Mouse (Mus musculus) 3T3-L1 (cell line): ENCODE measurements around the gene Lrrc58.

Experiments used
- DNase-seq: peaks from one replicate; pipeline ENCODE4 v3.0.0-alpha.2; 2015; ENCODE audit warnings: low read depth, low spot score

The Lrrc58 gene

DNA sequence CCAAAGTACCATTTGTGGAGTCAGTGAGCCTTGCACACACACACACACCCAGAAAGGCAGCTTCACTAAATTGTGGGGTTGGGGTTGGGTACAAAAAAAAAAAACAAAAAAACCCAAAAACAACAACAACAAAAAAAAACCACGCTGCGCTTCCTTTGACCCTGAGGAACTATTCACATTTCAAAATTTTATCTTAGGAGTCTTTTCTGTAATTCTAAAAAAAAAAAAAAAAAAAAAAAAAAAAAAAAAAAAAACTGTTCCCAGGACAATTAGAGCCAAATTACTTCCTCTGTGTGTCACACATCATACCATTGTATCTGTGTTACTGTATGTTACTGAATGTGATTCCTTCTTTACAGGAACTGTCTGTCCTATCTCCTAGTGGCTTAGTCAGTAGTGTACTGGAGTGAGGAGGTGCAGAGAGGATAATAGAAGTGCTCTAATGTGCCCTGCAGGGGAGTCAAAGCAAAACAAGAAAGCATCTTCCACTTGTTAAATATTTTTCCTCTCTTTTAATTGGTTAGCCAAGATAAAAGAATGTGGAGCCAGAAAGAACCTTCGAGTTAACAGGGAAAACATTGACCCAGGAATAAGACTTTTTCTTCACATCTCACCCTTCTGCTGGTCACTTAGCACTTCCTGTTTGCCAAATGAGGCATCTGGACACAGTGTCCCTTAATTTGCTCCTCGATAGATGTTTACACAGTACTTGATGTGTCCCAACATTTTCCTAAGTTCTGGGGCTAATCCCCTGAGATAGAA lies 1.5 kb downstream of the Lrrc58 start:
- DNase-seq = peak; percentile 71

DNA sequence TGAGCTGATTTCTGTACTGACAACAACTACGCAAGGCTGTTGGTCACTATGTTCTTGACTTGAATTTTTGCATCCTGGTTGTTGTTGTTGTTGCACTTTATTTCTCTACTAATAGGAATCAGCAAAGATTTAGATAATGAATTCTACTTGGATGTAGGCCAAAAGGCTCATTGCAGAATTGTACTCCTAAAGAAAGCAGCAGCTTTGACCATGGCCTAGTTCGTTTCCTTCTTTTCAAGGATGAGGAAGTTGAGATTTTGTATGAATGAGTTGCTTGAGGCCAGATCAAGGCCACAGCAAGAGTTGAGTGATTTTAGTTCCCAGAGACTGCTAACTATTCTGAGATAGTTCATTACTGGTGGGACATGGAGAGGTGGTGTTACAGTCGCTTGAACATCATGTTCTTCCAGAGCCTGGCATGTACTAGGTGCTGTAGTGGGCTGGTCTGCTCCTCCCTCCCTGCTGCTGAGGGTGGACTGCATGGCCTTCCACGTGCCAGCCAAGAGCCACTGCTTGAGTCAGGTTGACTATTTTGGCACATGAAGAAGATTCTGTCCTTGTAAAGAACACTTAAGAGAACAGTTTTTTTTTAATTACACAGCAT lies 3.0 kb downstream of the Lrrc58 start:
- no peak for DNase-seq

DNA sequence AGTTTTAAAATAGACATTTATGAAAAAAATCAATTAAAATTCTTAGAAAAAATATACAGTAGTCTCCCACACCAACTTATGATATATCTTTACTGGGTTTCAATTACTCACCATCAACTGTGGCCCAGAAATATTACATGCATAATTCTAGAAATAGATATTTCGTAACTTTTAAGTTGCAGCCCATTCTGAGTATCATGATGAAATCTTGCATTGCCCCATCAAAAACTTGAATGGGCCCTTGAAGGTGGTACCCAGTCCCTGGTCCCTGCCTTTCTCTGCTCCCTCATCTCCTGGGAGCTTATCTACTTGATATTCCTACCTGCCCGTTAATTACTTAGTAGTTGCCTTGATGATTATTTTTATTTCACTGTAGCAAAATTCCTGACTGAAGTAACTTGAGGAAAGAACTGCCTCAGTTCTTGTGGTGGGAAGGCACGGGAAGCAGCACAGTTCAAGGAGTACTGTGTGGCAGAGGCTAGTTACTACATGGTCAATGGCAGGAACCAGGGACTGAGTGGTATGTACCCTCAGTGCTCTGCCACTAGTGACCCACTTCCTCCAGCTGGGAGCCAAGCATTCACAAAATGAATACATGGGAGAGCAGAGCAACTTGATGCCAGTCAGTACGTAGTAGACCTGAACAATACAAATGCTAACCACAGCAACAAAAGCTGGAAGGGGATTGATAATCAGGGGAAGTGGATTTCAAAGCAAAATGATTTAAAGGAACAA lies 6.5 kb downstream of the Lrrc58 start:
- no peak for DNase-seq

DNA sequence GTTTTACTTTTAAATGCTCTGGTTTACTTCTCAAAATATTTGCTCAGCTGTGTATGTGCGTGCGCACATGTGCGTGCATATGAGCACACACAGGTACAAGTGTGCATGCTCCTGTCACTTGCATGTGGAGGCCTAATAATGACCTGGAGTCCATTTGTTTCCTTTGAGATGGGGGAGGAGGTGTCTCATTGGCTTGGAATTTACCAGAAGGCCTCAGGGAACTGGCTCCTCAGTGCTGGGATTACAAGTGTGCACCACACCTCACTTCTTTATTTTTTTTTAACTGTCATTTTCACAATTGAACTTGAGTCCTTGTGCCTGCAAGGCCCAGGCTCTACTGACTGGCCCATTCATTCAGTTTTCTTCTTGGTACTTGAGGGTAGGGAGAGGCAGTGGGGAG lies 9.2 kb downstream of the Lrrc58 start:
- DNase-seq = peak; percentile 51

DNA sequence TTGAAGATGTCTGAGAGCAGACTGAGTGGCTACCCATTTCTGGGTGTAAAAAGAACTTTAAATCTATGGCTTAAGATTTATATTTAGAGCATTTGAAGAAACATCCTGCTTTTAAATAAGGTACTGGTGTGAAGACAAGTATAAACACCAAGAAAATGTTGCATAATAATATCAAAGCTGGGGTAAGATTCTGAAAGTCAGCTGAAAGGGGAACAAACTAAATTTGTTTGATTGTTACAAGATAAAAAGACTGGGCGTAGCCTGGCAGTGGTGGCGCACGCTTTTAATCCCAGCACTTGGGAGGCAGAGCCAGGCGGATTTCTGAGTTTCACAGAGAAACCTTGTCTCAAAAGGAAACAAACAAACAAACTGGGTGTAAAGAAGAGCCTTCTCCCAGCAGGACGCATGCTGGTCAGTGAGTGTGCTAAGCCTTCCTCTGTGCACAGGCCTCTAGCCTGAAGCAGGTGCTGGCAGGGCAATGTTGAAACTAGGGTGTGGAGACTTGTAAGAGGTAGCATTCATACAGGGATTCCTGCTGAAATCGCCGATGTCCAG lies 10.8 kb downstream of the Lrrc58 start:
- no peak for DNase-seq

DNA sequence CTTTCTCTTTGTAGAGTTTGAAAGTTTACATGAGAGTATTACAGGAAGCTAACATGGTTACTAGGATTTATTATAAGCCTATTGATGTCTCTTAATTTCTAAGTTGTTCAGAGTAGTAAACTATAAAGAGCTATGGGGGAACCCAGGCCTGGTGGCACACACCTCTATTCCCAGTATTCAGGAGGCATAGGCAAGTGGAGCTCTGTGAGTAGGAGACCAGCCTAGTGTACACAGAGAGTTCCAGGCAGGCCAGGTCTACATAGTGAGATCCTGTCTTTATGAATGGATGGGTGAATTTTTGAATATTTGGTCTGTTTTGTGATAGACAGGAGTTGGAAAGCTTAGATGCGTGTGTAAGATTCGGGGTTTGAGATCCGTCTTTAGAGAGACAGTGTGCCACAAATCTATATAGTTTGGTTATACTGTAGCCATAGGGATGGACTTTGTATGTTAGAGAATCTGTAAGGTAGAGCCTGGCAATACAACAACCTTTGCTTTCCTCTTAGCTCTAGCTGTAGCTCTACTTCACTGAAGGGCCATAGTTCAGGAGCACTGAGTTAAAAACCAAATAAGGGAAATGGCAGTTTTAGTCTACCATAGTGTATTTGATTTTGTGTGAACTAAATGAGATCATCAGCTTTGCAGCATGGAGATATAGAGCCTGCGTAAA lies 11.7 kb downstream of the Lrrc58 start:
- no peak for DNase-seq

DNA sequence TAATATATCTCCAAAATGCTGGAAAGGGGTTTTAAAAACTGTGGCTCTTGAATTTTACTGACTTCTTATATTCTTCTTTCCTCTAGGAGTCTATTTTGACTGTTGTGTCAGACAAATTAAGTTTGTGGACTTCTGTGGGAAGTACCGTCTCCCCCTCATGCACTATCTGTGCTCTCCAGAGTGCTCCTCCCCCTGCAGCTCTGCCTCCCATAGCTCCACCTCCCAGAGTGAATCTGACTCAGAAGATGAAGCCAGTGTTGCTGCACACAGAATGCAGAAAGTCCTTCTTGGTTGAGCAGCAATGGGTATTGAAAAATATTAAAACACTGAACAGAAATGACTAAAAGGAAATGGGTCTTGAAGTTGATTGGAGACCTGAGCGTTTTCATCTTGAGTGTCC lies 13.0 kb downstream of the Lrrc58 start:
- DNase-seq = no peak

DNA sequence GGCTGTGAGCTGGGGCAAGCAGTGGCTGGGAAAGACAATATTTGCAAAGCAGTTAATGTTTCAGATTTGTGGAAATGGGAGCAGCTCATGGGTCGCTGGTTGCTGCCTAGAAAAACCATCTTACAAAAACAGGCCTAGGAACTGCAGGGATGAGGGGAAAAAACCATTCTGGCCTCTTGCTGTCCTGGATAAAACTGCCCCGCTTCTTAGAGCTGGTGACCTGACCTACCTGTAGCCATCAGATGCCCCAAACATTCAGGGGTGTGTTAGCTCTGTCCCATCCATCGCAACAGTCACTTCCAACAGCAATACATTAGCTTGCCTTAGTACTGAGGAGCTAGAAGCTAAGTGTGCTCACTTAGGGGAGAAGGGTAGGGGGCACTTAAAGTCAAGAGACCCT lies 20.8 kb downstream of the Lrrc58 start:
- DNase-seq = no peak

DNA sequence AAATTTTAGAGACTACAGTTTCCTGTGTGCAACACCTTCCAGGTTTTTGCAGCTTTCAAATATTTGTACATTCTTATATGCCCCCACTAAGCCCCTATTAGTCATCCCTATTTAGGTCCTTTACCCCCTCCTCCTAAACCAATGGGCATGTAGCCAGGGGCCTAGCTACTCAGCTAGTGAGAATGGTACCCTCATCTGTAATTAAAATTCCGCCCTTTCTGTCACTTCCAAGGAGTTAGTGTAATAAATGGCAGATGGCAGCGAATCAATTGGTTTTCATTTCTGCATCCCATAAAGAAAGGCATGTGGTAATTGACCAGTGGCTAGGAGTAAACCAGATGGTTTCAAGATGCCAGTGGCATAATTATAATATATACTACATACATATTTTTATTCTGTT lies 24.5 kb downstream of the Lrrc58 start:
- DNase-seq = no peak

DNA sequence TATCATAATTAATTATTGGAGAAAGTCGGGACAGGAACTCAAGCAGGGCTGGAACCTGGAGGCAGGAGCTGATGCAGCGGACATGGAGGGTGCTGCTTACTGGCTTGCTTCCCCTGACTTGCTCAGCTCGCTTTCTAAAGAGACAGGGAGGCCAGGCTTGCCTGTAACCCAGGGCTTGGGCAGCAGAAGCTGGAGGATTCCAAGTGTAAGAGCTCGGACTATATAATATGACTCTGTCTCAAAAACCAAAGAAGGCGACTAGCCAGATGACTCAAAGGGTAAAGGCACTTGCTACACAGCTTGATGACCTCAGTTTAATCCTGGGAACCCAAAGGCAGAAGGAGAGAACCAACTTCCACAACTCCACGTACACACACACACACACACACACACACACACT lies 25.2 kb downstream of the Lrrc58 start:
- DNase-seq = peak; percentile 64

DNA sequence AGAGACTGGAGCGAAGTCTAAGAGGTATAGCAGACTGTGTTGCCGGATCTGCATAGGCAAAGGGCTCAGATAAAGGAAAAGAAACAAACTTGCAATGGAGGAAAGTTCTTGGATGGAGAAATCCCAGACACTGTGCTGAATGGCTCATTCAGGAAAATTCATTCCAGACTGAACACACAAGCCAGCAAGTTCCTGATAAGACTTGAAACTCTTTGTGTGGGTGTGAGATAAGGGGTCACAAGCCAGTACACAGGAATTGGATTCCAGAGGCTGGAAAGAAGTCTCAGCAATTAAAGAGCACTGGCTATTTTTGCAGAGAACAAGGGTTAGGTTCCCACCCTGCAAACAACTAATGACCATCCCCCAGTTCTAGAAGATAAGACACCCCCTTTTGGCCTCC lies 25.8 kb downstream of the Lrrc58 start:
- DNase-seq = no peak

DNA sequence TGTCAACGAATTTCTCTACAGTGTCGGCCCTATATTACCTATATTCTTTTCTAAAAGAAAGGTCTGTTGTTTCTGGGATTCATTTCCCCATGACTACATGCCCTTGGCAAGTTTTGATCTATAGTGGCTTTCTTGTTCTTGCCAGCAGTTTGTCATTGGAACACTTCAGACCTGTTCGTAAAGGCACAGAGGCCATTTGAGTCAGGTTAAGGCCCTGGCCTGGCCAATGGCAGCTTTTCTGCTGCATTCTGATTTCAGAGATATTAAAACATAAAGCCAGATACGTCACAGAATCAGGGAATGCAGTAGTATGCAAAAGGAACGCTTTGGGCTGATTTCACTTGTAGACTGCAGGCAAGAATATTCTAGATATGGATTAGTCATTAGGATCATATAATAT lies 30.6 kb downstream of the Lrrc58 start:
- no peak for DNase-seq

DNA sequence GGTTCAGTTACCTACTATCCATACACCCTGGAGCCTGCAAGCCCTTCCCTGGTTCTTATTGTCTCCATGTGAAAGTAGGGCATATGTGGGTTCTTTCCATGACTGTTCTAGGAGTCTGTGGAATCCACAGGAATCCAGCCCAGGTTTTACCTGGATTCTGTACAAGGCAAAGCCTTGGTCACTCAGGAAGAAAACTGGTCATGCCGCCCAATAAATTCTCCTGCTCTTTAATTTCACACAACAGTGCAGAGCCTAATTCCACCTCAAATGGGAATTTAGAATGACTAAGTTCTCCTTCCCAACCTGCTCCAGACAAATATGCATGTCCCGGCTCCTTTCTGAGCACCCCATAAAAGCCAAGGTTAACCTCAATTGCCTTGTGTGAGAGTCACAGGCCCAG lies 31.2 kb downstream of the Lrrc58 start:
- DNase-seq = no peak

DNA sequence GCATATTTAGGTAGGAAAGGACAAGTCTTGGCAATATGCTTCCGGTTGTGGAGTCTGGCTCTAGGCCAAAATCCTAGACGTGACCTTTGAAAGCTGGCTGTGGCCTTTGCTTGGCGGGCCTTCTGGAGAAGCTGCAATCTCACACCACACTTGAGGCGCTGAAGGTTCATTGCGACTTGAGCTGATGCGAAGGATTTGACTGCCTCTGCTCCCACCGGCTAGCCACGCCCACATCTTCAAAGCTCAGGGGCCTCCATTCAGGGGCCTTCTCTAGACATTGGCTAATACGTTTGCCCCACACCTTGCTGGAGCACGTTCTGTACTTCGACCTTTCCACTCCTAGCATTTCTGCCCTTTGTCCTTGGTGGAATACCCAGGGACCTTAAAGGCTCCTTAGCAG lies 33.1 kb downstream of the Lrrc58 start:
- no peak for DNase-seq

DNA sequence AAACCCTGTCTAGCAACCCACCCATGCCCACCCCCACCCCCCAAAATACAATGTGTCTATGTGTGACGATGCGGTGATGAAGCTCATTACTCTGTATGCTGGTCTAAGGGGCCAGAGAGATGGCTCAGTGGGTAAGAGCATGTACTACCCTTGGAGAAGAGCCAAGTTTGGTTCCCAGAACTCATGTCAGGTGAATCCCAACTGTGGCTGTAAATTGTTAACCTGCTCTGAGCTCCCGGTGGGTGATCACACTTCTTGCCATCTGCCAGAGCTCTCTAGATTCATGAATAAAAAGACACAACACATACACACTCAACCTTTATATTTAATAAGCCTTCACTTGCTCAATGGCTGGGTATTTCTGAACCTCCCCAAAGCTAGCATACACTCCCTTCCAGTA lies 38.3 kb downstream of the Lrrc58 start:
- DNase-seq = no peak

DNA sequence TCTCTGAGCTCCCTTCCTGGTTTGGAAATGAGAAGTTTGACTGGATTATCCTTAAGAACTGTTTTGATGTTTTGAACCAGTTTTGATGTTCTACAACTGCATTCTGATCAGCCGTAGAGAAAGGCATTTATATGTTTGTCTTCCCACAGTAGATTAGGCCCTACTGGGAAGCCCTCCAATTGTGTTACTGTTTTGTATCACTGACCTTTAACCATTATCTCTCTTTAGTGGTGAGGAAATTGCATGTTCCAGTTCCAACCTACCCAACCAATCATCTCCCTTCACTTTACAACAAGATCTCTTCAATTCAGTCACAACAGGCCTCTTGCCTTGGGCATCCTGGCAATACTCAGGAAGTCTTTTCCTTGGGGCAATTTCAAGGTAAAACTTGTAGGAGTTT lies 42.9 kb downstream of the Lrrc58 start:
- no peak for DNase-seq

DNA sequence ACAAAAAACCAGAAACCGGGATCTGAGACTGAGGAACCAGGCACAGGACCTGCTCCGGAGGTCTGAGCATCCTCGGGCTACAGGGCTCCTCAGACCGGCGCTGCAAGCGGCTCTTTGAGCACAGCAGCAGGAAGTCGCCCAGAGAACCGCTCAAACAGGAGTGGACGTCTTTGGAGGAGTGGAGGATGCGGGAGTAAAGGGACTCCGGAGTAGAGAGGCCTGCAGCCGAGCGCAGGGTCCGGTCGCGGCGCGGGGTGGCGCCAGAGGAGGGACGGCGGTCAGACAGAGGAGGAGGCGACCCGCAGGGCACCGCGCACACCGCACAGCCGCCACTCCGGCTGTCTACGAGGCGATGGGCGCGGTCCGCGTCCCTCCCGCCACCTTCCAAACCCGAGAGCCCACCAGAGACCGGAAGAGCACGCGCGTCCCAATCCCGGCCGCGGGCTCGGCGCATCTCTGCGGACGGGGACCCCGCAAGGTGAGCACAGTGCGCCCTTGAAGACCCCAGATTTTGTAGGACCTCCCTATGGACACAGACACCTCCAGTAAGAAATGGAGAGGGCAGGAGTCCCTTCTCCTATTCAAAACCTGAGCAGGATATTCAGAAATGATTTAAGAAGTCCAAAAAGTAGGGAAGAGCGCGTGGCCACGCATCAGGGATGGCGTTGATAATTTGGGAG lies 48.1 kb downstream of the Lrrc58 start, which contains the start of gene Gpr156:
Gene Gpr156, plus strand, starts transcription at position 359 of the 680 bp plus-strand sequence.
- no peak for DNase-seq

DNA sequence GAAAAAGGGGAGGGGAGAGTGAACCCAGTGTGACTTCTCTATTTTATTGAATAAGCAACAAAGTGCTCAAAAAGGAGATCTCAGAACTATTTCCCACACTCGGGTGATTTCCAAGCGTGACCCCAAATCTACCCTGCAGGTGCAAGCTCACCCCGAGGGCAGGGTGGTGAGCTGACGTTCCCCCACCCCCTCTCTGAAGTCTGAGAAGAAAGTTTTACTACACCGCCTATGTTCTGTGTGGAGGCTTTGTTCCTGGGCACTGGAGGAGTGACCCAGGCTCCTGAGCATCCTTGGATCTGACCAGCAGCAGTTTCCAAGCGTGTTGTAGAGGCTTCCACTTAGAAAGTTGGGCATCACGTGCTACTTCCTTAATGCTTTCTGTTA lies 48.6 kb downstream of the Lrrc58 start:
- no peak for DNase-seq

DNA sequence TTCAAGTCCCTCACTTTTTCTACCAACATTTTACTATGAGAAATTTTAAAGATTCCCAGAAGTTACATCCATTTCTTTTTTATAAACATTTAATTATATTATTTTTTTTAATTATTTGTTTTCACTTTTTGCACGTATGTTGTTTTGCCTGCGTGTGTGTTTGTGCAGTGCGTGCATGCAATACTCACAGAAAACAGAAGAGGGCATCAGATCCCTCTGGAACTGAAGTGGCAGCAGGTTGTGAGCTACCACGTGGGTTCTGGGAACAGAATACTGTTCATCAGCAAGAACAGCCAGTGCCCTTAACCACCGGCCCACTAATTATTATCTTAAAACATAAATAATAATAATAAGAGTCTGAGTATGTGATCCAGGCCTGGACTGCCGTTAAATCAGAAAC lies 50.8 kb downstream of the Lrrc58 start:
- DNase-seq = no peak

DNA sequence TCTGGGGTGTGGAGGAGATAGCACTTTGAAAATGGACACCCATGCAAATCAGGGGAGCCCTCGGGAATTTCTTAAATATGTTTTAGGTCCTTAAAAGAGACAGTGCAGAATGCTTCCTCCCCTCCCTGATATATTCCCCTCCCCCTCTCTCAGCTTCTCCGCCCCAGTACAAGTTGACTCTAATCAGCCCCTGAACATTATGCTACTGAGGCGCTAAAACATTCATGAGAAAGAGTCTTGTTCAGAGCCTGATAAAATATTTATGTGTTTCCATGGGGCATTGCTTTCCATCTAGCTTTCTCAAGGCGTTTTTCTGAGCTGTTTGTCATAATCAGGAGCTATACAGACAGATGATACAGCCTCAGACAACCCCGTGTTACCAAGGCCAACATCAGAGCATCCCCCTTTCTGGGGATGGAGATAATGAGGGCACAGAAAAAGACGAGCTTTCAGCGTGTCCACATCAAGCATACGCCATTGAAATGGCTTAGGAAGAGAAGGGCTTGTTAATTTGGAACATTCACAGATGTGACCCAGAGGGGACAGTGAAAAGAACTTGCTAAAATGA lies 52.7 kb downstream of the Lrrc58 start:
- no peak for DNase-seq

DNA sequence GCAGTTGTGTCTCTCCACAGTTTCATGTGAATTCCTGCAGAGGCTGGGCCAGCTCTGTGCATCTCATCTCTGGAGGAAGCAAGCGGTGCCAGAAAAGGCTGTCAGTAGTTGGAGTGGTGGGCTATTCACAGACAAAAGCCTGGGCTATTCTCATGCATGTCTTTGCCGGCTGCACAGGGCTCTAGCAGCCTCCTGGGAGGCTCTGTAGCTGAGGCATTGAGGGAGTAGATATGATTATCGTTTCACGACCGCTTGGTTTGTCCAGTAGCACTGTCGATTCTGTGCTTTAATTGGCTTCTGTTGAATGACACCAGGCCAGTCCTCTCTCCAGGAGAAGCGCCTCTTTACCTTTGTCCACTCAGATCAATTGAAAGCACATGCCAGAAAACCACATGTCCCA lies 57.9 kb downstream of the Lrrc58 start:
- DNase-seq = no peak
